Comparison of ENCODE assay signal across 25 mouse cellular contexts in genomic region chr1:51569625-51570024, GRCm38 (mm10).
"Had no signal": no experiment of that assay in that cellular context is flagged by ENCODE, and none has a peak within 500 bp of the region (broad histone marks: within the 10 kb centered on the region; RNA-seq: fewer than 3 reads in every experiment).

No protein-coding gene starts in this region.

- H3K4me3 ChIP-seq: heart, adult 2 months; heart, embryonic 13.5 days; heart, embryonic 15.5 days; hindbrain, embryonic 10.5 days; hindbrain, embryonic 12.5 days; hindbrain, embryonic 15.5 days; limb, embryonic 13.5 days; limb, embryonic 15.5 days; liver, embryonic 12.5 days had no signal

- H3K4me2 ChIP-seq: heart, embryonic 11.5 days; heart, embryonic 13.5 days; heart, embryonic 15.5 days; hindbrain, embryonic 12.5 days; hindbrain, embryonic 15.5 days; limb, embryonic 13.5 days; limb, embryonic 15.5 days; liver, embryonic 12.5 days had no signal

- H3K36me3 ChIP-seq: heart, embryonic 13.5 days; heart, embryonic 15.5 days; hindbrain, embryonic 10.5 days; hindbrain, embryonic 12.5 days; hindbrain, embryonic 15.5 days; limb, embryonic 13.5 days; limb, embryonic 15.5 days; liver, embryonic 12.5 days had no signal

- H3K27ac ChIP-seq: heart, adult 2 months; heart, embryonic 13.5 days; heart, embryonic 15.5 days; hindbrain, embryonic 10.5 days; hindbrain, embryonic 12.5 days; hindbrain, embryonic 15.5 days; hindbrain, postnatal 0 days; kidney, postnatal 0 days; limb, embryonic 13.5 days; limb, embryonic 15.5 days; liver, embryonic 12.5 days; liver, embryonic 14.5 days had no signal

- H3K9ac ChIP-seq: heart, embryonic 13.5 days; heart, embryonic 15.5 days; hindbrain, embryonic 12.5 days; hindbrain, embryonic 15.5 days; limb, embryonic 13.5 days; limb, embryonic 15.5 days; liver, embryonic 12.5 days; liver, embryonic 14.5 days had no signal

- DNase-seq: gastrocnemius, postnatal 14 days; gastrocnemius, postnatal 36 days; heart, adult 11 months; heart, adult 2 months; heart, postnatal 4 days; kidney, adult 11 months; kidney, adult 2 months; kidney, postnatal 14 days; kidney, postnatal 36 days; layer of hippocampus, adult 9-11 months; layer of hippocampus, postnatal 36 days; left cerebral cortex, postnatal 4 days had no signal

- H3K9me3 ChIP-seq: heart, embryonic 15.5 days; hindbrain, embryonic 10.5 days; hindbrain, embryonic 12.5 days; hindbrain, embryonic 15.5 days; limb, embryonic 15.5 days; liver, embryonic 12.5 days had no signal

- H3K27me3 ChIP-seq: heart, embryonic 13.5 days; heart, embryonic 15.5 days; hindbrain, embryonic 12.5 days; hindbrain, embryonic 15.5 days; limb, embryonic 13.5 days; limb, embryonic 15.5 days; liver, embryonic 12.5 days had no signal

- ATAC-seq: hindbrain, postnatal 0 days; intestine, embryonic 16.5 days; liver, embryonic 12.5 days had no signal

- H3K4me1 ChIP-seq: hindbrain, embryonic 10.5 days; hindbrain, embryonic 12.5 days; hindbrain, embryonic 15.5 days; limb, embryonic 13.5 days; limb, embryonic 15.5 days had no signal
